Mouse (Mus musculus): ENCODE measurements around the gene Slc3a2. TPM values are rescaled to one million over a fixed set of nuclear protein-coding genes. Genes with fewer than 3 reads are reported as not detected.

Gene Slc3a2
- total and polyA plus RNA-seq, 2 experiments from 2014 or later: 38.3 to 40.9 TPM

GRCm38 (mm10) chr19:8715868-8716766 is 7.1 kb downstream of the Slc3a2 start:
- TF ChIP-seq EP300 (IDR thresholded peaks at IDR 0.05; ENCODE audit: low read depth): no peak
- peaks cover 4% of the 10 kb centered on the region; the same call in 1 of the 2 replicates for H3K36me3 ChIP-seq (replicated peaks; ENCODE audit: control insufficient read depth, insufficient read depth, low read length)
- no peak overlapping the region for H3K27ac ChIP-seq (ENCODE audit: low read depth)
- 77% methylated on average over 10 of the region's 10 CpGs for WGBS
- no peak overlapping the region for H3K4me2 ChIP-seq (ENCODE audit: low read depth, low read length)
- no peak overlapping the region for H3K4me3 ChIP-seq (ENCODE audit: low read depth, low read length)
- DNase-seq (ENCODE audit: low spot score) (no peak), ATAC-seq (ENCODE audit: insufficient read depth, low read depth) (no peak)
- peaks cover 21% of the 10 kb centered on the region for H3K4me1 ChIP-seq (ENCODE audit: control insufficient read depth, insufficient read depth)
- H3K9ac ChIP-seq (replicated peaks; ENCODE audit: low read depth, low read length): no peak overlapping the region
- H3K9me3 ChIP-seq (replicated peaks; ENCODE audit: control insufficient read depth, low read length): no peaks in the 10 kb centered on the region
- no peaks in the 10 kb centered on the region for H3K27me3 ChIP-seq (ENCODE audit: control insufficient read depth, insufficient read depth, low read length)

GRCm38 (mm10) chr19:8714653-8715481 is 8.3 kb downstream of the Slc3a2 start:
- TF ChIP-seq CTCF (IDR thresholded peaks at IDR 0.05; ENCODE audit: low read depth): 0 out of 2 replicates have a peak, but pooled peaks have one; percentile 3
- TF ChIP-seq EP300 (IDR thresholded peaks at IDR 0.05; ENCODE audit: low read depth): no peak
- H3K36me3 ChIP-seq (replicated peaks; ENCODE audit: control insufficient read depth, insufficient read depth, low read length): peaks cover 4% of the 10 kb centered on the region
- no peaks in the 10 kb centered on the region for H3K27me3 ChIP-seq (ENCODE audit: control insufficient read depth, insufficient read depth, low read length)
- WGBS: 62% methylated on average over 10 of the region's 10 CpGs
- 0 out of 2 replicates have a peak overlapping the region, but pooled peaks have one; percentile 39 for H3K27ac ChIP-seq (ENCODE audit: low read depth)
- DNase-seq (ENCODE audit: low spot score) (no peak), ATAC-seq (ENCODE audit: insufficient read depth, low read depth) (no peak)
- no peak overlapping the region for H3K4me3 ChIP-seq (ENCODE audit: low read depth, low read length)
- no peak overlapping the region for H3K9ac ChIP-seq (replicated peaks; ENCODE audit: low read depth, low read length)
- no peaks in the 10 kb centered on the region for H3K9me3 ChIP-seq (replicated peaks; ENCODE audit: control insufficient read depth, low read length)
- H3K4me2 ChIP-seq (ENCODE audit: low read depth, low read length): no peak overlapping the region
- H3K4me1 ChIP-seq (ENCODE audit: control insufficient read depth, insufficient read depth): peaks cover 29% of the 10 kb centered on the region

GRCm38 (mm10) chr19:8713997-8714652 is 9.0 kb downstream of the Slc3a2 start:
- TF ChIP-seq CTCF (IDR thresholded peaks at IDR 0.05; ENCODE audit: low read depth) (no peak), EP300 (IDR thresholded peaks at IDR 0.05; ENCODE audit: low read depth) (no peak)
- 9% methylated on average over 13 of the region's 13 CpGs for WGBS

GRCm38 (mm10) chr19:8713306-8713996 is 9.7 kb downstream of the Slc3a2 start:
- Histone ChIP-seq H3K27ac (ENCODE audit: low read depth) (peak overlapping the region; percentile 97), H3K9me3 (replicated peaks; ENCODE audit: control insufficient read depth, low read length) (no peaks in the 10 kb centered on the region), H3K4me3 (ENCODE audit: low read depth, low read length) (peak overlapping the region; percentile 91), H3K27me3 (ENCODE audit: control insufficient read depth, insufficient read depth, low read length) (no peaks in the 10 kb centered on the region), H3K4me2 (ENCODE audit: low read depth, low read length) (peak overlapping the region; percentile 67), H3K4me1 (ENCODE audit: control insufficient read depth, insufficient read depth) (peaks cover 29% of the 10 kb centered on the region), H3K9ac (replicated peaks; ENCODE audit: low read depth, low read length) (peak overlapping the region; percentile 93), H3K36me3 (replicated peaks; ENCODE audit: control insufficient read depth, insufficient read depth, low read length) (peaks cover 18% of the 10 kb centered on the region)
- under 1% methylated on average over 51 of the region's 51 CpGs for WGBS
- ATAC-seq (ENCODE audit: insufficient read depth, low read depth): peak; percentile 93
- TF ChIP-seq CTCF (IDR thresholded peaks at IDR 0.05; ENCODE audit: low read depth): peak; percentile 77
- no peak for TF ChIP-seq EP300 (IDR thresholded peaks at IDR 0.05; ENCODE audit: low read depth)
- peak; percentile 87 for DNase-seq (ENCODE audit: low spot score)

More at GRCm38 (mm10) chr19:8713997-8714652, 9.0 kb downstream of the Slc3a2 start:
- H3K9ac ChIP-seq (replicated peaks; ENCODE audit: low read depth, low read length): peak overlapping the region; percentile 93
- H3K4me2 ChIP-seq (ENCODE audit: low read depth, low read length): peak overlapping the region; percentile 67
- peak overlapping the region; percentile 97 for H3K27ac ChIP-seq (ENCODE audit: low read depth)
- peaks cover 11% of the 10 kb centered on the region for H3K36me3 ChIP-seq (replicated peaks; ENCODE audit: control insufficient read depth, insufficient read depth, low read length)
- H3K4me1 ChIP-seq (ENCODE audit: control insufficient read depth, insufficient read depth): peaks cover 29% of the 10 kb centered on the region
- H3K9me3 ChIP-seq (replicated peaks; ENCODE audit: control insufficient read depth, low read length): no peaks in the 10 kb centered on the region
- no peak for DNase-seq (ENCODE audit: low spot score)
- peak overlapping the region; percentile 91 for H3K4me3 ChIP-seq (ENCODE audit: low read depth, low read length)
- ATAC-seq (ENCODE audit: insufficient read depth, low read depth): no peak
- no peaks in the 10 kb centered on the region for H3K27me3 ChIP-seq (ENCODE audit: control insufficient read depth, insufficient read depth, low read length)
